ENCODE assay signal across 15 mouse cellular contexts in genomic region chr10:79708668-79709067, GRCm38 (mm10). TPM values are rescaled to one million over a fixed set of nuclear protein-coding genes. Genes with fewer than 3 reads are reported as not detected.
DNase-seq lines count a peak whose midpoint lies in the region; ATAC-seq and TF ChIP-seq lines count a peak whose summit lies in the region.
"Had no signal": no experiment of that assay in that cellular context is flagged by ENCODE, and none has a peak within 500 bp of the region (broad histone marks: within the 10 kb centered on the region; RNA-seq: fewer than 3 reads in every experiment).

No protein-coding gene starts in this region.

- no peak overlapping the region; the same call in 1 of the 2 replicates for H3K4me3 ChIP-seq in forebrain, embryonic 10.5 days
- H3K4me3 ChIP-seq in forebrain, embryonic 15.5 days: no peak overlapping the region
- H3K4me3 ChIP-seq in hindbrain, postnatal 0 days (ENCODE audit: low read length): no peak overlapping the region
- H3K4me3 ChIP-seq in hindbrain, embryonic 16.5 days (ENCODE audit: low read length): no peak overlapping the region
- H3K4me3 ChIP-seq in olfactory bulb, adult 2 months (ENCODE audit: insufficient read depth, low read depth, low read length): 0 out of 2 replicates have a peak overlapping the region, but pooled peaks have one; percentile 1
- H3K4me3 ChIP-seq: forebrain, embryonic 13.5 days; hindbrain, embryonic 12.5 days had no signal

- peaks cover 67% of the 10 kb centered on the region for H3K36me3 ChIP-seq in forebrain, embryonic 10.5 days (replicated peaks)
- H3K36me3 ChIP-seq in forebrain, embryonic 15.5 days: peaks cover 37% of the 10 kb centered on the region
- peaks cover 27% of the 10 kb centered on the region for H3K36me3 ChIP-seq in hindbrain, postnatal 0 days (ENCODE audit: insufficient read depth, low read length)
- H3K36me3 ChIP-seq in hindbrain, embryonic 16.5 days (ENCODE audit: control insufficient read depth, insufficient read depth, low read length): peaks cover 26% of the 10 kb centered on the region

- no peak for TF ChIP-seq POLR2A in olfactory bulb, adult 2 months (IDR thresholded peaks at IDR 0.05; ENCODE audit: insufficient read depth, low read depth, low read length)

- H3K27ac ChIP-seq in forebrain, embryonic 10.5 days: 0 out of 2 replicates have a peak overlapping the region, but pooled peaks have one; percentile 20
- no peak overlapping the region for H3K27ac ChIP-seq in forebrain, embryonic 15.5 days (replicated peaks)
- H3K27ac ChIP-seq in hindbrain, postnatal 0 days: no peak overlapping the region
- H3K27ac ChIP-seq in hindbrain, embryonic 16.5 days (ENCODE audit: low read depth, low read length): no peak overlapping the region
- no peak overlapping the region for H3K27ac ChIP-seq in olfactory bulb, adult 2 months (ENCODE audit: insufficient read depth, low read depth, low read length)
- H3K27ac ChIP-seq: forebrain, embryonic 13.5 days; hindbrain, embryonic 12.5 days; macrophage had no signal

- TF ChIP-seq CTCF in hindbrain, postnatal 0 days (IDR thresholded peaks at IDR 0.05; ENCODE audit: low read depth): no peak
- no peak for TF ChIP-seq CTCF in olfactory bulb, adult 2 months (IDR thresholded peaks at IDR 0.05; ENCODE audit: insufficient read depth, low read depth, low read length)

- no peak overlapping the region for H3K4me2 ChIP-seq in forebrain, embryonic 15.5 days (replicated peaks)
- 0 out of 2 replicates have a peak overlapping the region, but pooled peaks have one; percentile 16 for H3K4me2 ChIP-seq in hindbrain, postnatal 0 days (ENCODE audit: low read depth, low read length)
- H3K4me2 ChIP-seq in hindbrain, embryonic 16.5 days (ENCODE audit: low read length): no peak overlapping the region
- H3K4me2 ChIP-seq: forebrain, embryonic 13.5 days; hindbrain, embryonic 12.5 days had no signal

- no peaks in the 10 kb centered on the region for H3K9me3 ChIP-seq in forebrain, embryonic 10.5 days
- H3K9me3 ChIP-seq in forebrain, embryonic 15.5 days: no peaks in the 10 kb centered on the region
- H3K9me3 ChIP-seq in hindbrain, postnatal 0 days (ENCODE audit: low read length): no peaks in the 10 kb centered on the region
- no peaks in the 10 kb centered on the region for H3K9me3 ChIP-seq in hindbrain, embryonic 16.5 days (ENCODE audit: control insufficient read depth, low read length)
- H3K9me3 ChIP-seq: forebrain, embryonic 13.5 days; hindbrain, embryonic 12.5 days had no signal

- no peak overlapping the region for H3K9ac ChIP-seq in forebrain, embryonic 15.5 days (replicated peaks)
- H3K9ac ChIP-seq in hindbrain, postnatal 0 days (replicated peaks; ENCODE audit: low read length): no peak overlapping the region
- H3K9ac ChIP-seq in hindbrain, embryonic 16.5 days (ENCODE audit: low read depth, low read length): no peak overlapping the region

- no peak for DNase-seq in forebrain, embryonic 10.5 days (ENCODE audit: extremely low spot score, low spot score)
- DNase-seq in hindbrain, postnatal 0 days (ENCODE audit: low spot score): no peak
- peak; percentile 6 for DNase-seq in ovary, postnatal 36 days (ENCODE audit: low spot score)
- DNase-seq in ovary, postnatal 10 days (ENCODE audit: low spot score): no peak
- no peak for DNase-seq in layer of hippocampus, adult 8-10 months (ENCODE audit: low spot score in 2 of 2)
- DNase-seq: adrenal gland, postnatal 10 days; B cell, adult 2 months; embryo, embryonic 11 days; kidney, postnatal 36 days had no signal

- ATAC-seq in forebrain, embryonic 15.5 days (replicated peaks): no peak
- ATAC-seq in hindbrain, postnatal 0 days: no peak
- no peak for ATAC-seq in hindbrain, embryonic 16.5 days
- ATAC-seq: forebrain, embryonic 13.5 days had no signal

- WGBS in forebrain, embryonic 10.5 days: 91% methylated on average over 21 of the region's 21 CpGs
- WGBS in forebrain, embryonic 15.5 days: 92% methylated on average over 21 of the region's 21 CpGs
- 89% methylated on average over 21 of the region's 21 CpGs for WGBS in hindbrain, postnatal 0 days
- WGBS in hindbrain, embryonic 16.5 days: 89% methylated on average over 21 of the region's 21 CpGs
- 80% methylated on average over 21 of the region's 21 CpGs for WGBS in olfactory bulb, adult 2 months

- 0 out of 2 replicates have a peak, but pooled peaks cover under 1% of the 10 kb centered on the region for H3K27me3 ChIP-seq in forebrain, embryonic 10.5 days (ENCODE audit: poor library complexity, severe bottlenecking)
- H3K27me3 ChIP-seq in forebrain, embryonic 15.5 days: no peaks in the 10 kb centered on the region
- no peaks in the 10 kb centered on the region for H3K27me3 ChIP-seq in hindbrain, postnatal 0 days (ENCODE audit: insufficient read depth, low read length)
- H3K27me3 ChIP-seq in hindbrain, embryonic 16.5 days (replicated peaks; ENCODE audit: control insufficient read depth, insufficient read depth, low read length): no peaks in the 10 kb centered on the region
- H3K27me3 ChIP-seq: forebrain, embryonic 13.5 days; hindbrain, embryonic 12.5 days had no signal

- peaks cover 50% of the 10 kb centered on the region for H3K4me1 ChIP-seq in forebrain, embryonic 10.5 days
- H3K4me1 ChIP-seq in forebrain, embryonic 15.5 days: peaks cover 34% of the 10 kb centered on the region
- peaks cover 23% of the 10 kb centered on the region for H3K4me1 ChIP-seq in hindbrain, postnatal 0 days (ENCODE audit: insufficient read depth, low read length)
- H3K4me1 ChIP-seq in hindbrain, embryonic 16.5 days (ENCODE audit: control insufficient read depth, insufficient read depth, low read depth, low read length): peaks cover 29% of the 10 kb centered on the region
- peaks cover 40% of the 10 kb centered on the region for H3K4me1 ChIP-seq in olfactory bulb, adult 2 months (ENCODE audit: control insufficient read depth, insufficient read depth, low read length)

RNA-seq across cellular contexts. Expression of gene Bsg, which starts 4.4 kb away (rescaled TPM):
- polyA plus RNA-seq in forebrain, embryonic 10.5 days (2016; fragmentation: Nextera tagmentation; extraction: Ambion mirVana): 598 and 623 TPM in 2 replicates
- 689 and 728 TPM in 2 replicates for polyA plus RNA-seq in forebrain, embryonic 15.5 days (2015; fragmentation: Nextera tagmentation; extraction: Ambion mirVana)
- total RNA-seq in hindbrain, postnatal 0 days (2014; rRNA removed): 1,127 and 1,151 TPM in 2 replicates
- polyA plus RNA-seq in hindbrain, postnatal 0 days (2015; fragmentation: Nextera tagmentation; extraction: Ambion mirVana): 1,243 and 1,259 TPM in 2 replicates
- 1,077 and 1,193 TPM in 2 replicates for polyA plus RNA-seq in hindbrain, embryonic 16.5 days (2015; fragmentation: Nextera tagmentation; extraction: Ambion mirVana)
- not detected in 2 replicates for polyA plus RNA-seq in olfactory bulb, adult 2 months (2012; ENCODE audit: insufficient read depth, insufficient read length, low replicate concordance, missing spikeins)
- total RNA-seq in layer of hippocampus, adult 8-10 months (2022): 100 to 1,000 TPM; 515 to 593 (median 535) TPM

RNA-seq across cellular contexts. Expression of gene Hcn2, which starts 7.8 kb away (rescaled TPM):
- polyA plus RNA-seq in forebrain, embryonic 10.5 days (2016; fragmentation: Nextera tagmentation; extraction: Ambion mirVana): 0.06 TPM in 1 of 2 replicates, not detected in the other
- polyA plus RNA-seq in forebrain, embryonic 15.5 days (2015; fragmentation: Nextera tagmentation; extraction: Ambion mirVana): 0.64 and 0.69 TPM in 2 replicates
- total RNA-seq in hindbrain, postnatal 0 days (2014; rRNA removed): 92.6 and 101 TPM in 2 replicates
- polyA plus RNA-seq in hindbrain, postnatal 0 days (2015; fragmentation: Nextera tagmentation; extraction: Ambion mirVana): 5.5 and 6.6 TPM in 2 replicates
- 1.2 and 1.4 TPM in 2 replicates for polyA plus RNA-seq in hindbrain, embryonic 16.5 days (2015; fragmentation: Nextera tagmentation; extraction: Ambion mirVana)
- polyA plus RNA-seq in olfactory bulb, adult 2 months (2012; ENCODE audit: insufficient read depth, insufficient read length, low replicate concordance, missing spikeins): not detected in 2 replicates
- total RNA-seq in layer of hippocampus, adult 8-10 months (2022): 100 to 1,000 TPM; 120 to 128 (median 121) TPM

RNA-seq across cellular contexts. Expression of gene Gzmm, which starts 19.8 kb away (rescaled TPM):
- polyA plus RNA-seq in forebrain, embryonic 10.5 days (2016; fragmentation: Nextera tagmentation; extraction: Ambion mirVana): 0.84 and 1.0 TPM in 2 replicates
- polyA plus RNA-seq in forebrain, embryonic 15.5 days (2015; fragmentation: Nextera tagmentation; extraction: Ambion mirVana): 2.0 and 2.3 TPM in 2 replicates
- 0.22 and 0.63 TPM in 2 replicates for total RNA-seq in hindbrain, postnatal 0 days (2014; rRNA removed)
- 1.2 TPM in 2 replicates for polyA plus RNA-seq in hindbrain, postnatal 0 days (2015; fragmentation: Nextera tagmentation; extraction: Ambion mirVana)
- 1.7 TPM in 2 replicates for polyA plus RNA-seq in hindbrain, embryonic 16.5 days (2015; fragmentation: Nextera tagmentation; extraction: Ambion mirVana)
- polyA plus RNA-seq in olfactory bulb, adult 2 months (2012; ENCODE audit: insufficient read depth, insufficient read length, low replicate concordance, missing spikeins): not detected in 2 replicates
- total RNA-seq in layer of hippocampus, adult 8-10 months (2022): 1 to 10 TPM; 2.3 to 3.5 (median 3.3) TPM
- polyA plus RNA-seq: macrophage had no signal

RNA-seq across cellular contexts. Expression of gene Cdc34, which starts 26.7 kb away (rescaled TPM):
- polyA plus RNA-seq in forebrain, embryonic 10.5 days (2016; fragmentation: Nextera tagmentation; extraction: Ambion mirVana): 253 and 264 TPM in 2 replicates
- polyA plus RNA-seq in forebrain, embryonic 15.5 days (2015; fragmentation: Nextera tagmentation; extraction: Ambion mirVana): 75.7 and 81.2 TPM in 2 replicates
- total RNA-seq in hindbrain, postnatal 0 days (2014; rRNA removed): 65.1 and 76.7 TPM in 2 replicates
- polyA plus RNA-seq in hindbrain, postnatal 0 days (2015; fragmentation: Nextera tagmentation; extraction: Ambion mirVana): 69.8 and 71.3 TPM in 2 replicates
- 73.5 and 84.7 TPM in 2 replicates for polyA plus RNA-seq in hindbrain, embryonic 16.5 days (2015; fragmentation: Nextera tagmentation; extraction: Ambion mirVana)
- polyA plus RNA-seq in olfactory bulb, adult 2 months (2012; ENCODE audit: insufficient read depth, insufficient read length, low replicate concordance, missing spikeins): not detected in 2 replicates
- 10 to 100 TPM; 57.9 to 67.0 (median 66.1) TPM for total RNA-seq in layer of hippocampus, adult 8-10 months (2022)

RNA-seq across cellular contexts. Expression of gene Polrmt, which starts 37.7 kb away (rescaled TPM):
- 50.9 and 52.9 TPM in 2 replicates for polyA plus RNA-seq in forebrain, embryonic 10.5 days (2016; fragmentation: Nextera tagmentation; extraction: Ambion mirVana)
- polyA plus RNA-seq in forebrain, embryonic 15.5 days (2015; fragmentation: Nextera tagmentation; extraction: Ambion mirVana): 43.7 and 44.0 TPM in 2 replicates
- 30.4 and 36.5 TPM in 2 replicates for total RNA-seq in hindbrain, postnatal 0 days (2014; rRNA removed)
- polyA plus RNA-seq in hindbrain, postnatal 0 days (2015; fragmentation: Nextera tagmentation; extraction: Ambion mirVana): 29.7 and 32.6 TPM in 2 replicates
- 37.1 and 50.6 TPM in 2 replicates for polyA plus RNA-seq in hindbrain, embryonic 16.5 days (2015; fragmentation: Nextera tagmentation; extraction: Ambion mirVana)
- not detected in 2 replicates for polyA plus RNA-seq in olfactory bulb, adult 2 months (2012; ENCODE audit: insufficient read depth, insufficient read length, low replicate concordance, missing spikeins)
- total RNA-seq in layer of hippocampus, adult 8-10 months (2022): 10 to 100 TPM; 44.5 to 58.2 (median 51.3) TPM
